Mouse (Mus musculus): ENCODE data around the gene 4930432M17Rik. TPM values are rescaled to one million over a fixed set of nuclear protein-coding genes. Genes with fewer than 3 reads are reported as not detected.

Gene 4930432M17Rik
- total RNA-seq, 1 experiment from 2014 or later = not detected

DNA sequence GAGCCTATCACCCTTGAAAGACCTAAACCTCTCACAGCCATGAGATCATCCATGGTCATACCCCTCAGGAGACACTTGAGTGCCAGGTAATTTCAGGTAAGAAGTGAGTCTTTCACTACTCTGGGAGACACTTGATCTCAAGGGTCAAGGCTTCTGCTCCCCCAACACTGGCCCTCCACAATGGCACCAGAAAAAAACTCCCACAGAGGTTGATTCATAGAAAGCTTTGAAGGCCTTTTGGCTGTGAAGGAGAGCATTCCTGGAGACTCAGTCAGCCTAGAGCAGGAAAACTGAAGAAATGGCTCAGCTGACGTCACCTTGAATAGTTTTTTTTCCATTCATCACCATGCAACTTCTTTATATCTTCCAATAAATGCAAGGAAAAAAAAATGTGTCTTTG is 18.4 kb upstream of the 4930432M17Rik start:
- ATAC-seq (replicated peaks in 1 of 2; ENCODE audit: insufficient read depth in 1 of 2, low FRiP score in 2 of 2, low TSS enrichment in 1 of 2, low read depth in 1 of 2, poor library complexity in 2 of 2, severe bottlenecking in 2 of 2) = no peak

DNA sequence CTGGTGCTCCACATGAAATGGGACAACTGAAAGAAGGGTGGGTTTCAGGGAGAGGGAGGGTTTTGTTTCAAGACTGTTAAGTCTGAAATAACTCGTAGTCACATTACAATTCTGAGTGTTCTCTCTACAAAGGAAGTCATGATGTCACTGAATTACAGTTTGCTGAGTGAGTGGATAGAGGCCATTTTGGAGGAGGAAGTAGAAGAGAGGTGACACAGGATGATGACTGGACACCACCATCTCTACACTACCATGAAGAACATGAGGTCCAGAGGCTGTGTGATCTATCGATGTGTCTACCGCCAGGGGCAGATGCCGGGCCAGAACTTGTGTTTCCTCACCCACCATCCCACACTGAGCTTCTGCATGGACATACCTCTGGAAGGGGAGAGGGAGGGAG is 13.6 kb upstream of the 4930432M17Rik start:
- no peak for ATAC-seq (replicated peaks in 1 of 2; ENCODE audit: insufficient read depth in 1 of 2, low FRiP score in 2 of 2, low TSS enrichment in 1 of 2, low read depth in 1 of 2, poor library complexity in 2 of 2, severe bottlenecking in 2 of 2)

DNA sequence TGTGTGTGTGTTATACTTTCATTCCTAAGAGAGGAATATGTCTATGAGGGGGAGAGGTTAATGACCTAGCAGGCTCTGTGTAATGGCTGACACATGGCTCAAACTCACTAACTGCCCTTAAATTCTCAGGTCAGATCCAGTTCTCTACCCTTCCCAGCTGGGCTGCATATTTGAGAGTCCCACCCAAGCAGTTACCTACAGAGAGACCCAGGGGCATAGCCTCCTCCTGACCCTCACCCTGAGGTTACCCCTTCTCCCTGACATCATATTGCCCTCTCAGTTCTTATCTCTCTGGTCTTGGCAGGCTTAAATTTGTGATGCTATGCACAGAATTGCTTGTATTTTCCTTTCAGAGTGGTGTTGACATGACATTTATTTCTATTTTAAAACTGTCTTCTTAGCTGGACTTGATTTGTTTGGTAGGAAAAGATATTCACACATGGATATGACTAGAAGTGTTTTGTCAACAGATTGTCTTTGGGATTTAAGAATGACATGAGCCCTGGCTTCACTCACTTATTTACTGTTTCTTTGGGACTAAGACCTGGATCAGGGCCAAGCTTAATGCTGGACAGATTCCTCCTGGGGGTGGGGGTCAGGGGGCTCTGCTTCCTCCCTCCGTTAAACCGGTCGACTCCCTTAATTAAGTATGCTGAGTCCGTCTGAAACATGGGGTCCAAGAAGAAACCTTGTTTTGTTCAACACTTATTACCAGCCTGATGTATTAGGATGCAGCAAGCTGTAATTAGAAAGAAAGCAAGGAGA is 7.7 kb upstream of the 4930432M17Rik start:
- no peak for ATAC-seq (replicated peaks in 1 of 2; ENCODE audit: insufficient read depth in 1 of 2, low FRiP score in 2 of 2, low TSS enrichment in 1 of 2, low read depth in 1 of 2, poor library complexity in 2 of 2, severe bottlenecking in 2 of 2)

DNA sequence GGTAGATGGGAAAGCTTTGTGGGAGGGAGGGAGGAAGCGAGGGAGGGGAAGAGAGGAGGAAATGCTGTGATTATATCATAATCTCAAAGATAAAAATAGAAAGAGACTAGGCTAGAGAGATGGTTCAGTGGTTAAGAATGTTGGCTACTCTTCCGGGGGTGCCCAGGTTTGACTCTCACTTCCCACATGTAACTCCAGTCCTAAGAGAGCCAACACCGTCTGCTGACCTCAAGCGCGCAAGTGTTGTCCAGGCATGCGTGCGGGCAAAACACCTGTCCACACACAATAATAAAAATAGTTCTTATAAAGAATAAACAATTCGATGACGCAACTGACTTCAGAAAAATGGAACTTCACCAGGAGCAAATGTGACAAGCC is 7.1 kb upstream of the 4930432M17Rik start:
- no peak for ATAC-seq (replicated peaks in 1 of 2; ENCODE audit: insufficient read depth in 1 of 2, low FRiP score in 2 of 2, low TSS enrichment in 1 of 2, low read depth in 1 of 2, poor library complexity in 2 of 2, severe bottlenecking in 2 of 2)

DNA sequence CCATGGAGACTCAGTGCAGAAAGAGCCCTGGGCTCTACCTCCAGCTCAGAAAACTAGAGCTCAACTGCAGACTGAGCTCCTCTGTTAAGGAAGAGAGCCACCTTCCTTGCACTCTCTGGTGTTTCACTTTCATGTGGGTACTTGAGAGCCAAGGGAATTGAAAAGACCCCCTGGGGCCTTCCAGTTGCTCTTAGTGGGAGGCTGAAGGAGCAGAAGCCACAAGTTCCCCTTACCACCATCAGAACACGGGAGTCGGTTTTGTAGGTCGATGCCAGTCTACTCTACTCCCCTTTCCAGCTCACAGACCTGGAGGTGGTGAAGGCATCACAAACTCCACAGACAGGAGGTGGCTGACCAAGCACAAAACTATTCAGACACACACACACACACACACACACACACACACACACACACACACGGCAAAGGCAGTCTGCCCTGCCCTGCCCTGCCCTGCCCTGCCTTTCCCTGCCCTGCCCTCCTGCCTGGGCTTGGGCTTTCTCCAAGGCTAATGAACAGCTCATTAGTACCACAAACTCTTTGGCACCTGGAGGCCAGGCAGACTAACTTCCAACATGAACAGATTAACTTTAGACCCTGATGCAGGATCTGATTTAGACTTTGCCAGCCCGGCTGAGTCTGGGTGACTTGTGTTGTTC is 1.7 kb downstream of the 4930432M17Rik start:
- ATAC-seq (replicated peaks in 1 of 2; ENCODE audit: insufficient read depth in 1 of 2, low FRiP score in 2 of 2, low TSS enrichment in 1 of 2, low read depth in 1 of 2, poor library complexity in 2 of 2, severe bottlenecking in 2 of 2) = peak in 1 of 2 experiments; percentile 40; a peak in 2 of 4 replicates

DNA sequence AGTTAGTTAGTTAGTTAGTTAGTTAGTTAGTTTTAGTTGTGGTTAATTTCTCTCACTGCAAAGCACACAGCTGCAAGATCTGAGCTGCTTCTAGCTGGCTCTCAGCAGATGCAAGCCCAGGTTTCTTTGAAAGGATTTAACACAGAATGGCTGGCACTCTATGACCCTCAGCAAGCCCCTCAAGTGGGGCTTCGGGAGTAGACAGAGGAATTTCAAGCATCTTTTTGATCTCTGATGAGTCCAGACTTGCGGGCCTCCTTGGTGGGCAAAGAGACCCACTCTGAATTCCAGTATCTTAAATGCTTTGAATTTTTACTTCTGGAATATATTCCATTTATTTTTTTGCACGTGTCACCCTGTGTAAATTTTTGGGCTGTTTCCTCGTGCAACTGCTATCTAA is 8.4 kb downstream of the 4930432M17Rik start:
- ATAC-seq (replicated peaks in 1 of 2; ENCODE audit: insufficient read depth in 1 of 2, low FRiP score in 2 of 2, low TSS enrichment in 1 of 2, low read depth in 1 of 2, poor library complexity in 2 of 2, severe bottlenecking in 2 of 2) = no peak

DNA sequence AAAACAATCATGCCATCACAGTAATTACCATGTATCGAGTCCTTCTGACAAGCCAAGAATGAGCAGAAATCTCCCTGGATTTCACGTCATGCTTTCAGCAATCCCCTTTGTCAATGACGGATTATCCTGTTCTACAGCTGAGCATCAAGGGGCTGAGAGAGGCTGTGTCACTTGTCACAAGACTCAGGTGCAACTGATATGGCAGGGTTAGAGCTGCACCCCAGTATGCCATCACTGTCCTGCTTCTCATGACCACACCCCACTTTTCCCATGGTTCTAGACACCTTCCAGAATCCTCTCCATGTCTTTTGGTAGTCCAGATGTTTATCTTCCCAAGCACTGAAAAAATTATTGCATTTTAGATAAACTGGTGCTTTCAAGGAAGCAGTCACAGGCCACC is 8.9 kb downstream of the 4930432M17Rik start:
- ATAC-seq (replicated peaks in 1 of 2; ENCODE audit: insufficient read depth in 1 of 2, low FRiP score in 2 of 2, low TSS enrichment in 1 of 2, low read depth in 1 of 2, poor library complexity in 2 of 2, severe bottlenecking in 2 of 2) = no peak

DNA sequence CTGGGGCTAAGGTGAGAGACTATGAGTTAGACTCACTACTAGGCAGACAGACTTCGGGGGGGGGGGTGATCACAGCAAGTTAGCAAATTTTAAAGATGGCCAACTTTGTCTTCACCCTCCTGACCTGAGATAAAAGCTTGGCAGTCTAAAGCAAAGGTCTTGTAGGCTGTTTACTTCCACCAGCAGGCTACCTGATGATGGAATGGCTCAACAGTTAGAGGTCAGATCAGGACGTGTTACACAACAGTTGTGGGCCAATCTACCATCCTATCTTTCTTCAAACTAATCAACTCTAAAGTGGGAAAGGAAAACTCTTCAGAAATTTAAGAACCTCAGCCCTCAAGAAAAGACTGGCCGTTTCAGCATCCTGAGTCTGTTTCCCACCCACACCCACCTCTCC is 9.6 kb downstream of the 4930432M17Rik start:
- ATAC-seq (replicated peaks in 1 of 2; ENCODE audit: insufficient read depth in 1 of 2, low FRiP score in 2 of 2, low TSS enrichment in 1 of 2, low read depth in 1 of 2, poor library complexity in 2 of 2, severe bottlenecking in 2 of 2) = no peak

DNA sequence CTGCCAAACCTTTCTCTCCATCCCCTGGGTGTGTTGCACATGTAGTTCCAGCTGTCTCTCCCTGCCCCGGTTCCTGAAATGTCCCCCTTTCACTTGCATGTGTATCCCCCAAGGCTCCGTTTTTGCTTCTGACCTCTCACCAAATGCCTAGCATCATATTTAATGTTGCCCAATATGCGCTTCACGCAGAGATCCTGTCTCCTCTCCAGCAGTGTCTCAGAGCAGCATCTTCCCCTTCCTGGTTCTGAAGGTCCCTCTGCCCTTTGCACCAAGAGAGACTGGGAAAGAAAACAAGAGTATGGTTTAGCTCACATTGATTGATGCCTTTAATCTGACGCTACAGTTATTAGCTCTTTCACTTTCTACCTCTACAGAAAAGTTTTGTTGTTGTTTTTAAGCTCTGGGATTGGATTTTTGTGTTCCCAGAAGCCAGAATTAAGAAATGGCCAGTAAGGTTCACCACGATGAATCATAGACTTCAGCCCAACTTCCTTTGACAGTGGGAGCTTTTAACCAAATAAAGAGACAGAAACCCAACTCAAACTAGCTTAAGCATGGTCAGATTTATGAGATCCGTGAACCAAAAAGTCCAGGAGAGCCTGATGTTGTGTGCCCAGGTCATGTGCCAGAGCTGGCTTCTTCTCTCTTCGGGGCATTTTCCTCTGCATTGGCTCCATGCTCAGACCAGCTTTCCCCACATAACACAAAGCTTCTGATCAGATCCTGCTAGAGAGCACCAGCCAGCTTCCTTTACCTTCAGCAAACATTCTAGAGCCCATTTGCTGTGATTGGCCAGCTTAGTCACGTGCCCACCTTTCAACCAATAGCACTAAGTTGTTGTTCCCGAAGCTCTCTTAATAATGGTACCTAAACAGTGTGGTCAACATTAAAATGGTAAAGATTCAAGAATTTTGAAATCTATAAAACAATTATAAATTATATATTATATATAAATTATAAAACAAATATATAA is 12.2 kb downstream of the 4930432M17Rik start:
- ATAC-seq (replicated peaks in 1 of 2; ENCODE audit: insufficient read depth in 1 of 2, low FRiP score in 2 of 2, low TSS enrichment in 1 of 2, low read depth in 1 of 2, poor library complexity in 2 of 2, severe bottlenecking in 2 of 2) = peak; percentile 22; a peak in 1 of 4 replicates

DNA sequence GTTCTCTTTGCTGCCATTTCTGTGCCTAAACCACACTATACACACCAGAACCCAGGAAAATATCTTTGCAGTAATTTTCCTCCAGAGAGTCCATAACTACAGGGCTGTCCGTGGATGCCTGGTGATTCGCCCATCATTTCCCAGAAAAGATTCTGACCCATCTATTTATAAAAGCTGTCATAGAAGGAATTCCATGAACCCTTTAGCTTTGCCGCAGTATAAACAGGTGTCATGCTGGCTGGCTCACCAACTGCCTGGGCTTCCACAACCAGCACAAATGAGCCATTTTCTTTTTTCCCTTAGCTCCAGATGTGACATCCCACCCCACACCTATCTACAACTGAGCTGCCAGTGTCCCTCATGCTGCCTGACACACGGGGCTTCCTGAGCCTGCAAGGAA is 14.0 kb downstream of the 4930432M17Rik start:
- no peak for ATAC-seq (replicated peaks in 1 of 2; ENCODE audit: insufficient read depth in 1 of 2, low FRiP score in 2 of 2, low TSS enrichment in 1 of 2, low read depth in 1 of 2, poor library complexity in 2 of 2, severe bottlenecking in 2 of 2)

DNA sequence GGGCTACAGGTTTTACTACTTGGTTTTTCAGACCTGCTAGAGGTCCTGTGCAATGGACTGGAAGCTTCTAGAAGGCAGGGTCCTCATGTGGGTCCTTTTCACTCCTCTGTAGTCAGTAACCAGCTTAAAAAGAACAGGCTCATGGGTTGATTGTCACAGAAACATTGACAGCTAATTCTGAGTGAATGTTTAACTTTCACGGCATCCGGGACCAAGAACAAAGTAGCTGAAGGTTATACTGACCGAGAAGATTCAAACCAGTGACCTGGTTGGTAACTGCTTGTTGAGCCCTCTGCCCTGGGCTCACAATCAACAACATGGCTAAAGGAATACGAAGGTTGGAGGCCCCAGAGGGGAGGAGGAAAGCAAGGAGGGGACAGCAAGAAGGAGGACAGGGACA is 14.4 kb downstream of the 4930432M17Rik start:
- ATAC-seq (replicated peaks in 1 of 2; ENCODE audit: insufficient read depth in 1 of 2, low FRiP score in 2 of 2, low TSS enrichment in 1 of 2, low read depth in 1 of 2, poor library complexity in 2 of 2, severe bottlenecking in 2 of 2) = no peak

DNA sequence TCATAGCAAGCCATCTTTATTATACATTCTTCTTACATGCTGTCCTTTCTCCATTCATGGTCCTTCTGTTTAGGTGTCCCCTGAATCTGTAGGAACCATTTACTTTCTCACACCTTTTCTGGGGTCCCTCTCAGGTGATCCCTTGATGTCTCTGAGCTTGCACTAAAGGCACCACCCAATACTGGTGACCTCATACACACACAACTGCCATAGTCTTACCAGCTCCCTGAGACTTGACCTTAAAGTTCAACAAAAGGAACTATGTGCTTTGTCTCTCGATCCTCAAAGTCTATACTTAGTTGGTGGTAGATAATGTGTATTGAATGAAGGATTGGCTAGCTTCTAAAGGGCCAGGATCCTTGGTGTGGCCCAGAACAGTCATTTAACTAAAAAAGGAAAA is 15.4 kb downstream of the 4930432M17Rik start:
- ATAC-seq (replicated peaks in 1 of 2; ENCODE audit: insufficient read depth in 1 of 2, low FRiP score in 2 of 2, low TSS enrichment in 1 of 2, low read depth in 1 of 2, poor library complexity in 2 of 2, severe bottlenecking in 2 of 2) = no peak

DNA sequence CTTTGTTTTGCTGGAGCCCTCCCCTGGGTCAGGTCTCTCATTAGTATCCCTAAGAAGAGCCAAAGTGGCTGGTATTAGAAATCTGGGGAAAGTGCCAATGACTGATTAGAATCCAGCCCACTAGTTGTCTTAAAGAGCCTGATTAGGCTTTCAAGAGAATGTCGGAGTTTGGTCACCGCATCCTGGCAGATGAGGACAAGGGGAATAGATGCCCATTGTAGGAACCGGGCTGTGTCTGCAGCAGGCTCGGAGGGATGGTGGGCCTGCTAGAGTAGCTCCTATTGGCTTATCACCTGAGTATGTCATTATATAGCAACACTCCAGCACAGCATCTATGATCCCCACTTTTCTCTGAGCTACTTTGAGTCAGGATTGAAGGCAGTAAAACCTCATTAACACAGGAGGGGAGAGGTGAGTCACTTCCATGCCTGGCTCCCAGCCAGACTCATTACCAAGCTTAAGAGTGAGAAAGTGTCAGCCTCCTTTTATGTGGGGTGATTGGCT is 15.9 kb downstream of the 4930432M17Rik start:
- no peak for ATAC-seq (replicated peaks in 1 of 2; ENCODE audit: insufficient read depth in 1 of 2, low FRiP score in 2 of 2, low TSS enrichment in 1 of 2, low read depth in 1 of 2, poor library complexity in 2 of 2, severe bottlenecking in 2 of 2)

DNA sequence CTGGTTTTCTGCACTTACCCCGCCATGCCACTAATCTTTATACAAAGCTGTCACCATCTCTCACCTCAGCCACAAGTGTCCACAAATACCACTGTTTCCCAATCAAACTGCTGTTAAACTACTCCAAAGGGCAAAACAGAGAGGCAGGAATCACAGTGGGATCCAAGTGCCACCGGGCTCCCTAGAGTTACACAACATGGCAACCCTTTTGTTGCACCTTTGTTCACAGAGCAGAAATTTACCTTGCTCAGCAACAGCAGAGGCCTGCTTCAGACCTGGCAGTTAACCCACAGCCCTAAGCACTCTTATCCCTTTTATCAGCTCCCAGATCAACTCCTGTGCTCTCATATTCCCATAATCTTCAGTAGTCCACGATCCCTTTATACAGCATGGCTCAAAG is 17.2 kb downstream of the 4930432M17Rik start:
- no peak for ATAC-seq (replicated peaks in 1 of 2; ENCODE audit: insufficient read depth in 1 of 2, low FRiP score in 2 of 2, low TSS enrichment in 1 of 2, low read depth in 1 of 2, poor library complexity in 2 of 2, severe bottlenecking in 2 of 2)

DNA sequence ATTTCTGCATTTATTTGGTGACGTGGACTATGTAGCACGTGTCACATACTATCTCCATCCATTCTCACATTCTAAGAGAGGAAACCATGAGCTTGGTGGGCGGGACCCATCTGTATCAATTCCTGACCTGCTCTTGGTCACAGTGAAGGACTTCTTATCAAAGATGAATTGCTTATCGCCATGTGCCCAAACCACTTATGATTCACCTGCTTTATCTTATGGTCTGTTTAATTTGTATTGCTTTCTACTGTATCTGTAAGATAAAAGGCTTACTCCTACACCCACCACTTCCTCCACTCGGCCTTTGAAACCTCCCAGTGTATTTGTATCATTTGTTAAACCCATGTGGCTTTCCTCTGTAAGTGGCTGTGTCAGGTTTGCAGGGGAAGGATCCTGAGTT is 18.5 kb downstream of the 4930432M17Rik start:
- no peak for ATAC-seq (replicated peaks in 1 of 2; ENCODE audit: insufficient read depth in 1 of 2, low FRiP score in 2 of 2, low TSS enrichment in 1 of 2, low read depth in 1 of 2, poor library complexity in 2 of 2, severe bottlenecking in 2 of 2)

DNA sequence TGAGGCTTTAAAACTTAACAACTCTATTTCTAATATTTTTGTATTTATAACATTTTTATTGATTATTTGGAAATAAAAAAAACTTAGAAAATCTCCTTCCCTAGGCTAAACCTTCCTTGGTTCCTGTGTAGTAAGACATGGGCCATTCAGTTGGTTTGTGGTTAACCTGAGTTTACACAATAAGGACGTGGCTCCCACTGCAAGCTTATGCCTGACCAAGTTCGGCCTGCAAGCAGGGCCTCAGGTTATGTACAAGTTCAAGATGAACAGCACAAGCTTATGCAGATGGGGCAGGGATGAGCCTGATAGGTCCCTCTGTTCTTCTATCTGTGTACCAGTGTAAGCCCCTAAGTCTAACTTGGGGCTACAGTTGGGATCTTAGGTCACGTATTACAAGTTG is 19.1 kb downstream of the 4930432M17Rik start:
- peak in 1 of 2 experiments; percentile 38; a peak in 2 of 4 replicates for ATAC-seq (replicated peaks in 1 of 2; ENCODE audit: insufficient read depth in 1 of 2, low FRiP score in 2 of 2, low TSS enrichment in 1 of 2, low read depth in 1 of 2, poor library complexity in 2 of 2, severe bottlenecking in 2 of 2)

DNA sequence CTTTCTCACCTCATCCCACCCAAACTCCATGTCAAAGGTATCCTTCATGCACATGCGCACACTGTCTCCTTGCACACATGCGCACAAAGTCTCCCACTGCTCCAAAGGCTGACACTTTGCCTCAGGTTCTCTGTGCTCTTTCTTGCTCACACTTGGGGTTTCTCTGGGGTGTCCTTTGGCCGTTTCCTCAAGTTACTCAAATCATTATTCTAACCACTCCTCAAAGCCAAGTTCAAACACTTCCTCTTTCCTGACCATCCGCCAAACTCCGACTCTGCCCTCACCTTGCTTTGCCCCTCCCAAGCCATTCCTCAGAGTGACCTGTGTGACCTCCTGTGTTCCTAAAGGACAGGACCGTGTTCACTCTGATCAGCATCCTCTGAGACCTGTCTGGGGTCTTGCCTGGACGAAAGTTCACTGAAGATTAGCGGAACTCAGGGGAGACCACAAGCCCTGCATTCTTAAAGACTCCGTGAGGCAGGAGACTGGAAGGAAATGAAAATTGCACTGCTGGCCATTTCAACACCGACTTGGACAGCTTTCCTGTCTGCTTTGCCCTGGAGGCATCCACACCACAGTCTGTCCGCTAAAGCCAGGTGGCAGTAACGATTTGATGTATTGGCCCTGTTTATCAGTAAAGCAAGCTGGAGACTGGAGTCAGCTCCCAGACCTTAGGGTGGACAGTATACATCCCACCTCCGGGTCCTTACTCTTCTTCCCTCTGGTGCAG is 22.6 kb downstream of the 4930432M17Rik start:
- ATAC-seq (replicated peaks in 1 of 2; ENCODE audit: insufficient read depth in 1 of 2, low FRiP score in 2 of 2, low TSS enrichment in 1 of 2, low read depth in 1 of 2, poor library complexity in 2 of 2, severe bottlenecking in 2 of 2) = peak; percentile 61 to 80
